Mouse (Mus musculus): ENCODE data around the gene Me1.

Me1 gene

DNA sequence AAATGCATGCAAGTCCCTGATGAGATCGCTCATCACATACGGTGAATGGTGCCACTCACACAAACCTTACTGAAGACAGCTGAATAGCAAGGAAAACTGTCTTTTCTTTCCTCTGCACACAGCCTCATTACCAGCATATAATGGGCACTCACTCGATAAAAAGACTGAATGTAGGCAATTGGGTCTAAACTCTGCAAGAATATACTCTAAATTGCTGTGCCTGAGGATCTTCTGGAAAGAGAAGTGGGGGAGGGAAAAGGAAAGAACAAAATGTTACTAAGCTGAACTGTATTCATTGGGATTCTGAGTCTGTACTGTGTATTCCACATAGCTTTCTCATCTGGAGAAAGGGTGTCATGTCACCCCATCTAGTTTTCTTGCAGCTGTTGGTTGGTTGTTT lies 152.3 kb downstream of the Me1 start:
- no peak for DNase-seq (ENCODE audit: low read depth, low spot score)

DNA sequence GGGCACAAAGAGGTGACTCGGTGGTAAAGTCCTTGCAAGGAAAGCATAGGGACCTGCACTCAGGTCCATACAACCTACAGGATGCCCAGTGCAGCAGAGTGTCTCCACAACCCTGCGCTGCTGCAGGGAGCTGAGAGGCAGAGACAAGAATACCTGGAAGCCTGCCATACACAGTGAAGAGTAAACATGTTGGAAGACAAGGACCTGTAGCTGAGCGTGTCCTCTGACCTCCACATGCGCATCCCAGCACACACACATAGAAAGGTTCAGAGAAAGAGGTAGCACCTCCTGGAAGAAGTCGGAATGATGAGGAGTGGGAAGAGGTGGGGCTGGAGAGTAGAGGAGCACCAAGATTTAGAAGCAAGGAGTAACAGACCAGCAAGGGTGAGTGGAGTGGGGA lies 161.7 kb downstream of the Me1 start:
- no peak for DNase-seq (ENCODE audit: low read depth, low spot score)

Data from skeletal muscle tissue, adult 2 months (tissue).